Mouse (Mus musculus) bone marrow macrophage, adult 2 months (primary cell): ENCODE data around the gene Fam189a2. TPM values are rescaled to one million over a fixed set of nuclear protein-coding genes. Genes with fewer than 3 reads are reported as not detected.
A peak's percentile ranks its signal among the peaks of the same experiment; 100 is the strongest.

Experiments used
- H3K27ac ChIP-seq: 2 replicates; pipeline ENCODE4 v1.5.1; 2012; ENCODE audit warnings: low read depth, low read length; ENCODE audit not compliant: insufficient read depth
- H3K4me1 ChIP-seq: 2 replicates; pipeline ENCODE4 v1.6.1; 2012; ENCODE audit warnings: low read length; ENCODE audit not compliant: control insufficient read depth, insufficient read depth
- H3K4me3 ChIP-seq: 2 replicates; pipeline ENCODE4 v1.5.1; 2012; ENCODE audit warnings: mild to moderate bottlenecking, low read length, moderate library complexity; ENCODE audit not compliant: insufficient read depth
- CTCF ChIP-seq: IDR thresholded peaks from 2 replicates; pipeline ENCODE4 v1.5.1; 2012; ENCODE audit warnings: low read depth, mild to moderate bottlenecking, low read length, moderate library complexity
- POLR2A ChIP-seq: IDR thresholded peaks from 2 replicates; pipeline ENCODE4 v1.6.1; 2012; ENCODE audit warnings: mild to moderate bottlenecking, low read depth, low read length, borderline replicate concordance
- polyA plus RNA-seq: library from polyadenylated mRNA; stranded (reverse); fragments of >200 nt; gene quantifications from 2 replicates; pipeline ENCODE4 v1.2.4, GENCODE M21; 2012; ENCODE audit not compliant: missing spikeins, insufficient read depth, insufficient read length

Gene Fam189a2
- polyA plus RNA-seq, 1 experiment = not detected

- H3K4me3 ChIP-seq = no peak overlapping the region
- TF ChIP-seq POLR2A = no peak
- no peak for TF ChIP-seq CTCF
- H3K27ac ChIP-seq = peak overlapping the region; percentile 62; the same call in 1 of the 2 replicates
- H3K4me1 ChIP-seq = peaks cover 30% of the 10 kb centered on the region
Measured at GRCm38 (mm10) chr19:24017892-24018291, 12.9 kb downstream of the Fam189a2 start.

- Histone ChIP-seq H3K4me1 (peaks cover 27% of the 10 kb centered on the region), H3K27ac (peak overlapping the region; percentile 62), H3K4me3 (no peak overlapping the region)
- no peak for TF ChIP-seq CTCF
- no peak for TF ChIP-seq POLR2A
Measured at GRCm38 (mm10) chr19:24017427-24017826, 13.4 kb downstream of the Fam189a2 start.

- Histone ChIP-seq H3K4me3 (no peak overlapping the region), H3K27ac (peak overlapping the region; percentile 62), H3K4me1 (peaks cover 23% of the 10 kb centered on the region)
- TF ChIP-seq CTCF (no peak), POLR2A (no peak)
Measured at GRCm38 (mm10) chr19:24016706-24017386, 14.0 kb downstream of the Fam189a2 start.

GRCm38 (mm10) chr19:24013241-24013640, 17.6 kb downstream of the Fam189a2 start:
- Histone ChIP-seq H3K4me1 (peaks cover 13% of the 10 kb centered on the region), H3K27ac (no peak overlapping the region), H3K4me3 (no peak overlapping the region)
- TF ChIP-seq CTCF = no peak
- TF ChIP-seq POLR2A = no peak

GRCm38 (mm10) chr19:24012479-24012878, 18.3 kb downstream of the Fam189a2 start:
- peaks cover 7% of the 10 kb centered on the region for H3K4me1 ChIP-seq

GRCm38 (mm10) chr19:24007638-24008360, 23.0 kb downstream of the Fam189a2 start:
- no peak overlapping the region for H3K4me3 ChIP-seq
- TF ChIP-seq POLR2A (no peak), CTCF (no peak)

More at GRCm38 (mm10) chr19:24012479-24012878, 18.3 kb downstream of the Fam189a2 start:
- no peak for TF ChIP-seq POLR2A
- TF ChIP-seq CTCF = no peak
- Histone ChIP-seq H3K4me3 (no peak overlapping the region), H3K27ac (no peak overlapping the region)

GRCm38 (mm10) chr19:24007002-24007637, 23.7 kb downstream of the Fam189a2 start:
- H3K4me3 ChIP-seq = no peak overlapping the region
- no peak overlapping the region for H3K27ac ChIP-seq
- no peaks in the 10 kb centered on the region for H3K4me1 ChIP-seq
- no peak for TF ChIP-seq CTCF
- TF ChIP-seq POLR2A = no peak

More at GRCm38 (mm10) chr19:24007638-24008360, 23.0 kb downstream of the Fam189a2 start:
- Histone ChIP-seq H3K4me1 (no peaks in the 10 kb centered on the region), H3K27ac (no peak overlapping the region)

GRCm38 (mm10) chr19:23995766-23996399, 34.9 kb downstream of the Fam189a2 start:
- no peak overlapping the region for H3K4me3 ChIP-seq
- TF ChIP-seq CTCF (no peak), POLR2A (no peak)
- no peak overlapping the region for H3K27ac ChIP-seq
- H3K4me1 ChIP-seq = peaks cover 8% of the 10 kb centered on the region

GRCm38 (mm10) chr19:23988166-23988565, 42.7 kb downstream of the Fam189a2 start:
- no peak for TF ChIP-seq POLR2A
- no peak for TF ChIP-seq CTCF
- Histone ChIP-seq H3K27ac (no peak overlapping the region), H3K4me3 (no peak overlapping the region), H3K4me1 (peaks cover 13% of the 10 kb centered on the region)

GRCm38 (mm10) chr19:23987291-23987690, 43.5 kb downstream of the Fam189a2 start:
- TF ChIP-seq POLR2A = no peak
- TF ChIP-seq CTCF = no peak
- Histone ChIP-seq H3K4me1 (peaks cover 13% of the 10 kb centered on the region), H3K27ac (peak overlapping the region; percentile 25; the same call in 1 of the 2 replicates), H3K4me3 (no peak overlapping the region)
